Mouse (Mus musculus) heart, adult 2 months (tissue): ENCODE measurements around the gene Mfng. TPM values are rescaled to one million over a fixed set of nuclear protein-coding genes. Genes with fewer than 3 reads are reported as not detected.

ENCODE experiments used
- DNase-seq, 2 experiments: peaks; one replicate each; pipeline ENCODE4 v3.0.0; 2021
- H3K27ac ChIP-seq: fragments of 200-600 bp; 2 replicates; pipeline ENCODE4 v1.8.1; 2022
- H3K27me3 ChIP-seq: fragments of 200-500 bp; 2 replicates; pipeline ENCODE4 v1.6.1; 2012; ENCODE audit warnings: mild to moderate bottlenecking, low read length, inconsistent platforms, mixed read lengths; ENCODE audit not compliant: control insufficient read depth, insufficient read depth
- H3K36me3 ChIP-seq: fragments of 200-500 bp; 2 replicates; pipeline ENCODE4 v1.6.1; 2012; ENCODE audit warnings: low read length, inconsistent platforms; ENCODE audit not compliant: control insufficient read depth, insufficient read depth
- H3K4me1 ChIP-seq: fragments of 200-500 bp; 2 replicates; pipeline ENCODE4 v1.6.1; 2011; ENCODE audit warnings: low read length; ENCODE audit not compliant: control insufficient read depth, insufficient read depth
- H3K4me3 ChIP-seq: fragments of 200-600 bp; 2 replicates; pipeline ENCODE4 v1.8.1; 2022
- H3K79me2 ChIP-seq: fragments of 200-500 bp; replicated peaks from 2 replicates; pipeline ENCODE4 v1.6.1; 2012; ENCODE audit warnings: mild to moderate bottlenecking, inconsistent platforms, low read length, moderate library complexity, mixed read lengths; ENCODE audit not compliant: control insufficient read depth, insufficient read depth
- H3K9ac ChIP-seq: fragments of 200-500 bp; 2 replicates; pipeline ENCODE4 v1.6.1; 2012; ENCODE audit warnings: low read depth, mild to moderate bottlenecking, control low read depth, inconsistent platforms, low read length, mixed read lengths
- CTCF ChIP-seq: fragments of 200-600 bp; IDR thresholded peaks from 2 replicates; pipeline ENCODE4 v1.8.1; 2022; ENCODE audit warnings: antibody characterized with exemption, mild to moderate bottlenecking, moderate library complexity
- EP300 ChIP-seq: fragments of 200-500 bp; IDR thresholded peaks from 2 replicates; pipeline ENCODE4 v1.6.1; 2011; ENCODE audit warnings: low read depth, low read length, control low read depth; ENCODE audit not compliant: insufficient read depth
- POLR2A ChIP-seq: fragments of 200-500 bp; IDR thresholded peaks from 2 replicates; pipeline ENCODE4 v1.6.1; 2011; ENCODE audit warnings: mild to moderate bottlenecking, low read depth, low read length, control low read depth; ENCODE audit not compliant: insufficient read depth
- WGBS: fragments of 180-500 bp; shearing (Covaris S2); methylation state at CpG from one replicate; pipeline ENCODE4 v1.1.7; 2018; 5-methylcytosine and 5-hydroxymethylcytosine counted together
- intact Hi-C: fragments of 180-260 bp; cut with DNase I; formaldehyde crosslinking; loops from one replicate; pipeline ENCODE4 v1.15.1; 2025
- polyA plus RNA-seq: library from polyadenylated mRNA; depleted of rRNA; stranded (reverse); fragments of >200 nt; gene quantifications from 2 replicates; pipeline ENCODE4 v1.2.3, GENCODE M21; 2012
- total RNA-seq, 2 experiments: library from RNA; stranded (reverse); gene quantifications; 2 replicates each; pipeline ENCODE4 v1.2.3; 2021

Mfng gene
- total and polyA plus RNA-seq, 3 experiments = 11.1 to 19.1 (median 11.6) TPM

GRCm38 (mm10) chr15:78718290-78719250 is 54.7 kb downstream of the Mfng start, which contains the start of gene Elfn2:
Elfn2 (minus strand) TSS chr15:78718771.
- TF ChIP-seq EP300 = no peak
- TF ChIP-seq CTCF = no peak
- no peak for TF ChIP-seq POLR2A
- peak within 1 kb of the TSS; percentile 21 for H3K9ac ChIP-seq
- DNase-seq = no peak
- no peaks in the 10 kb centered on the region; the same call in 1 of the 2 replicates for H3K4me1 ChIP-seq
- peak within 1 kb of the TSS; percentile 27 for H3K4me3 ChIP-seq
- H3K27ac ChIP-seq = no peak within 1 kb of the TSS
- H3K36me3 ChIP-seq = no peaks in the 10 kb centered on the region
- intact Hi-C loops = no loop called here
- WGBS = 3% methylated on average over 89 of the region's 89 CpGs
- H3K79me2 ChIP-seq = no peaks in the 10 kb centered on the region
- H3K27me3 ChIP-seq = peaks cover 26% of the 10 kb centered on the region

GRCm38 (mm10) chr15:78716936-78717335 is 56.3 kb downstream of the Mfng start:
- Histone ChIP-seq H3K27ac (no peak overlapping the region), H3K4me3 (no peak overlapping the region), H3K4me1 (no peaks in the 10 kb centered on the region; the same call in 1 of the 2 replicates), H3K9ac (no peak overlapping the region), H3K36me3 (no peaks in the 10 kb centered on the region), H3K79me2 (no peaks in the 10 kb centered on the region), H3K27me3 (peaks cover 35% of the 10 kb centered on the region)
- DNase-seq = no peak
- intact Hi-C loops = no loop called here
- TF ChIP-seq EP300 (no peak), POLR2A (no peak), CTCF (no peak)
- 41% methylated on average over 13 of the region's 13 CpGs for WGBS

- Histone ChIP-seq H3K36me3 (no peaks in the 10 kb centered on the region), H3K4me3 (no peak overlapping the region), H3K9ac (no peak overlapping the region), H3K27ac (no peak overlapping the region), H3K27me3 (peaks cover 39% of the 10 kb centered on the region), H3K4me1 (no peaks in the 10 kb centered on the region; the same call in 1 of the 2 replicates), H3K79me2 (no peaks in the 10 kb centered on the region)
- intact Hi-C loops = no loop called here
- no peak for DNase-seq
- TF ChIP-seq EP300 (no peak), POLR2A (no peak), CTCF (no peak)
- 34% methylated on average over 5 of the region's 5 CpGs for WGBS
These were observed 57.4 kb downstream of the Mfng start for GRCm38 (mm10) chr15:78715856-78716255.

DNA sequence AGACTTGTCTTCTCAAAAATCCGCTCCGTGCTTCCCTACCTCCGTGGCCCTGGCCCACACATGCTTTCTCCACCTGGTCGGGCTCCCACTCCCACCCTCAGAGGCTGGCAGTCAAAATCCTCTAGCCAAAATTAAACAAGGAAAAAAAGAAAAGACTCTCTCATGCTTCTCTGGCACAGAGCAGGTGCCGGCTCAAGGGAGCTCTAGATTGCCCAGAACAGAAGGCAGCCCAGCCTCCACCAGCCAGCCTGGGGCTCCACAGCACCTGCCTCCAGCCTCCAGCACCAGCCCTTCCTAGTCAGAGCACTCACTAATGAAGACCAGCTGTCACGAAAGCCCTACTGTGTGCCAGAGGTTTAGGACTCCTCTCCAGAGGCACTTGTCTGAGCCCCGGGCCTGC is 59.5 kb downstream of the Mfng start:
- DNase-seq = no peak
- Histone ChIP-seq H3K27ac (no peak overlapping the region), H3K79me2 (no peaks in the 10 kb centered on the region), H3K27me3 (peaks cover 30% of the 10 kb centered on the region), H3K36me3 (no peaks in the 10 kb centered on the region), H3K4me1 (no peaks in the 10 kb centered on the region), H3K9ac (no peak overlapping the region), H3K4me3 (no peak overlapping the region)
- 82% methylated on average over 7 of the region's 7 CpGs for WGBS
- intact Hi-C loops = no loop called here
- TF ChIP-seq EP300 (no peak), POLR2A (no peak), CTCF (no peak)

DNA sequence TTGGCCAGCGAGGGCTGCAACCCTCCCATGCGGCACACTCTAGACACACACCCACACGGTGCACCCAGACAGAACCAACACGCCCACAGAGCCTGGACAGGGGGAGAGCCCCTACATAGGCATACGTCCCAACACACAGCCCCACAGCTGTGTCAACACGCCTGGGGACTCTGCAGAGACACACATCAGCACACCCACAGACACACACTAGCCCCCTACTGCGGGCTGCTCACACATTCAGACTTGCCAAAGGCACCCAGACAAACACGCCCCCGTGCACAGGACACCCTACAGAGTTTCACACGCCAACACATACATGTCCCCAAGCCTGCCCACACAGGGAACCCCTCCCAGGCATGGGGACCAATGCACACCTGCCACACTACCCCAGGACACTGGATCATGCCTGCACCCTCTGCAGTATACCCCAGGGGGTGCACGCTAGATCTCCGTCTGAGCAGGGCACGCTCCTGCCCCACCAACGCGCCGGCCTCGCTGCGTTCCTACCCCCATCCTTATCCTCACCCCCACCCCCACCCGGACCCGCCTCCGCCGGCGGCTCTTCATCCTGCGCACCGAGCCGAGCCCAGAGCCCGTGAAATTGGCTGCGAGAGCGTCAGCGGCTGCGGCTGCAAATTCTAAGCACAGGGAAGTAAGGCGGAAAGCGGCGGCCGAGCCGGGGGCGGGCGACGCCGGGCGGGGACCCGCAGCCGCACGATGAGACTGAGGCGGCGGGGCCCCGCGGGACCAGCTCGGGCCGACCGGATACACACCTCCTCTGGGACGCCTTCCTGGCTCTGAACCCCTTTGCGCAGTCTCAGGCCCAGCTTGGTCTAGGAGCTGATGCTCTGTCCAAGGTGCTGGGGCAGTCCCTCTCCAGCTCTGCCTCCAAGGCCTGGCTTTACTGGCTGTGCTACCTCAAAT is 60.7 kb downstream of the Mfng start:
- Histone ChIP-seq H3K9ac (no peak overlapping the region), H3K36me3 (no peaks in the 10 kb centered on the region), H3K27ac (no peak overlapping the region), H3K79me2 (no peaks in the 10 kb centered on the region), H3K27me3 (peaks cover 19% of the 10 kb centered on the region), H3K4me1 (no peaks in the 10 kb centered on the region), H3K4me3 (no peak overlapping the region)
- TF ChIP-seq EP300 = no peak
- no peak for TF ChIP-seq CTCF
- no peak for TF ChIP-seq POLR2A
- intact Hi-C loops = no loop called here
- 7% methylated on average over 53 of the region's 53 CpGs for WGBS
- peak in 1 of 2 experiments; percentile 27 for DNase-seq
